Mouse (Mus musculus) heart, postnatal 0 days (tissue): ENCODE data around the gene Tcte1. TPM values are rescaled to one million over a fixed set of nuclear protein-coding genes. Genes with fewer than 3 reads are reported as not detected.

Experiments
- ATAC-seq: fragments of 200-750 bp; cut with Nextera tagmentation; 2 replicates; pipeline ENCODE4 v1.8.0; 2017; ENCODE audit warnings: low read depth, moderate number of reproducible peaks, moderate library complexity; ENCODE audit not compliant: insufficient read depth
- DNase-seq: peaks from one replicate; pipeline ENCODE4 v3.0.0-alpha.2; 2016; ENCODE audit warnings: low spot score
- H3K27ac ChIP-seq: fragments of 300-500 bp; sonication (generic); 2 replicates; pipeline ENCODE4 v1.5.1; 2014; ENCODE audit warnings: low read depth, mild to moderate bottlenecking
- H3K27me3 ChIP-seq: fragments of 300-500 bp; sonication (generic); 2 replicates; pipeline ENCODE4 v1.6.1; 2014; ENCODE audit warnings: low read length, mixed read lengths; ENCODE audit not compliant: control insufficient read depth, insufficient read depth
- H3K36me3 ChIP-seq: fragments of 300-500 bp; sonication (generic); replicated peaks from 2 replicates; pipeline ENCODE4 v1.6.1; 2014; ENCODE audit warnings: low read length, mixed read lengths; ENCODE audit not compliant: control insufficient read depth, insufficient read depth
- H3K4me1 ChIP-seq: fragments of 300-500 bp; sonication (generic); 2 replicates; pipeline ENCODE4 v1.6.1; 2014; ENCODE audit warnings: antibody characterized with exemption; ENCODE audit not compliant: control insufficient read depth, insufficient read depth
- H3K4me2 ChIP-seq: fragments of 300-500 bp; sonication (generic); 2 replicates; pipeline ENCODE4 v1.6.1; 2014; ENCODE audit warnings: low read depth, mild to moderate bottlenecking, low read length, moderate library complexity
- H3K4me3 ChIP-seq: fragments of 300-500 bp; sonication (generic); 2 replicates; pipeline ENCODE4 v1.5.1; 2014; ENCODE audit warnings: low read depth, low read length
- H3K9ac ChIP-seq: fragments of 300-500 bp; sonication (generic); replicated peaks from 2 replicates; pipeline ENCODE4 v1.6.1; 2014; ENCODE audit warnings: low read depth, low read length, mixed read lengths
- H3K9me3 ChIP-seq: fragments of 300-500 bp; sonication (generic); replicated peaks from 2 replicates; pipeline ENCODE4 v1.6.1; 2016; ENCODE audit warnings: low read length; ENCODE audit not compliant: control insufficient read depth
- CTCF ChIP-seq: IDR thresholded peaks from 2 replicates; pipeline ENCODE4 v1.5.1; 2016; ENCODE audit warnings: antibody characterized with exemption, control low read depth, low read depth
- EP300 ChIP-seq: IDR thresholded peaks from 2 replicates; pipeline ENCODE4 v1.6.1; 2016; ENCODE audit warnings: antibody characterized with exemption, low read depth
- WGBS: fragments of 180-500 bp; shearing (Covaris S2); extraction: QIAGEN DNeasy Blood & Tissue Kit; methylation state at CpG from one replicate; pipeline ENCODE4 v1.1.7; 2014; 5-methylcytosine and 5-hydroxymethylcytosine counted together
- polyA plus RNA-seq: library from polyadenylated mRNA; unstranded; fragments of >200 nt; fragmentation: Nextera tagmentation; extraction: Ambion mirVana; gene quantifications from 2 replicates; pipeline ENCODE4 v1.2.1, GENCODE M21; 2015
- total RNA-seq: library from RNA; depleted of rRNA; stranded (reverse); fragments of >200 nt; gene quantifications from 2 replicates; pipeline ENCODE4 v1.2.3, GENCODE M21; 2014; ENCODE audit warnings: low replicate concordance

Tcte1 gene
- total and polyA plus RNA-seq, 2 experiments from 2014 or later: not detected

DNA sequence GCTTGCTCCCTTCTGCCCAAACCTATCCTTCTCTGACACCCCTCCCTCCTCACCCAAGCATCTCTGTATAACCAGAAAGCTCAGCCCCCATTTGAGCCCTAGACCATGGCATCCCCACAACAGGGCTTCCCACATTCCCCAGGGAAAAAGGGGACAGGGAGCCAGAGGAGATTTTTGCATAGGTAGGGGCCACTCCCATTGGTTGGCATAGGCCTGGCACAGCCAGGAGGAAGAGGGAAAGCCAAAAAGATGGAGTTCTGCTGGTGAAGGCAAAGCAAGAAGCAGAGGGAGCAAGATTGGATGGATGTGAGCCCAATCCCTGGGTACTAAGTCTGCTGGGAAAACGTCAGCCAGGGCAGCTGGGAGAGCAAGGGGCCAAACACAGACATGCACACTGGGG lies 19.9 kb downstream of the Tcte1 start:
- Histone ChIP-seq H3K36me3 (no peaks in the 10 kb centered on the region), H3K4me1 (peaks cover 14% of the 10 kb centered on the region), H3K9ac (no peak overlapping the region), H3K9me3 (no peaks in the 10 kb centered on the region), H3K4me3 (no peak overlapping the region), H3K4me2 (no peak overlapping the region), H3K27me3 (peaks cover 97% of the 10 kb centered on the region), H3K27ac (no peak overlapping the region)
- DNase-seq: no peak
- ATAC-seq: no peak
- no peak for TF ChIP-seq EP300
- WGBS: 15% methylated on average over 1 of the region's 1 CpGs

DNA sequence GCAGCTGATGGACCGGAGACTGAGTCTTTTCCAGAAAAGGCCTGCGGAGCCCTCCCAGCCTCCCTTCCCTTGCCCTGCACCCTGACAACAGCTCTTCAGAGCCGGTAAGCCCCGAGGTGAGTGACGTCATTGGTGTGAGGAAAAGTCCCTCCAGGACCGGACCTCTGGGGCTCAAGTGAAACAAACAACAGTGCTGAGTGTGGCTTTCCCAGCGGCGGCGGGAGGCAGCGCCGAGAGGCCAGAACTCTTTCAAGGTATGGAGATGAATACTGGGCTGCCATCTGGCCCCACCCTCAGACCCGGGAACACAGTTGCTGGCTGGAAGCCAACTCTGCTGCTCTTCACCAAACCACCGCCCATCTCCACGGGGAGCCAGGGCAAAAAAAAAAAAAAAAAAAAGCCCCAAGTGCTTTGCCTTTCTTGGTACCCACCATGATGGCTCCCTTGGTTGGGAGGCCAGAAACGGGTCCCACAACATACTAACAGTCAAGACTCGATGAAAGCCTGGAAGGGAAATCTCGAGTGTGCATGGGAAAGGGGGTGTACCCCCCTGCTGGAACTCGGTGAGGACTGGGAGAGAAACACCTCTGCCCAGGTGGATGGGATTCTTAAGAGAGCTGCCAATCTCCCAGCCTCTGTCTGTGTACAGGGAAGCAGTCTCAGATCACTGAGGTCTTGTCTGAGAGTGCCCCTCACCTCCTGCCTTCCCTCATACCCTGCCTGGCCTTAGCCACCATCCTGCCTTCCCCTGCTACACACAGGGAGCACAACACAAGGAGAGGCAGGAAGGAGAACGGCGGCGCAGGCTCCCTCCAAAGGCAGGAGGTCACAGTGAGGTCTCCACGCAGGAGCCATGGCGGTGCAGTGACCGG lies 21.0 kb downstream of the Tcte1 start:
- Histone ChIP-seq H3K36me3 (no peaks in the 10 kb centered on the region), H3K9me3 (no peaks in the 10 kb centered on the region), H3K27ac (no peak overlapping the region), H3K27me3 (peaks cover 98% of the 10 kb centered on the region), H3K4me2 (peak overlapping the region; percentile 54; the same call in 1 of the 2 replicates), H3K4me1 (peaks cover 19% of the 10 kb centered on the region), H3K4me3 (peak overlapping the region; percentile 32; the same call in 1 of the 2 replicates), H3K9ac (no peak overlapping the region)
- ATAC-seq (no peak), DNase-seq (no peak)
- TF ChIP-seq CTCF: no peak
- no peak for TF ChIP-seq EP300
- WGBS: 9% methylated on average over 24 of the region's 24 CpGs

DNA sequence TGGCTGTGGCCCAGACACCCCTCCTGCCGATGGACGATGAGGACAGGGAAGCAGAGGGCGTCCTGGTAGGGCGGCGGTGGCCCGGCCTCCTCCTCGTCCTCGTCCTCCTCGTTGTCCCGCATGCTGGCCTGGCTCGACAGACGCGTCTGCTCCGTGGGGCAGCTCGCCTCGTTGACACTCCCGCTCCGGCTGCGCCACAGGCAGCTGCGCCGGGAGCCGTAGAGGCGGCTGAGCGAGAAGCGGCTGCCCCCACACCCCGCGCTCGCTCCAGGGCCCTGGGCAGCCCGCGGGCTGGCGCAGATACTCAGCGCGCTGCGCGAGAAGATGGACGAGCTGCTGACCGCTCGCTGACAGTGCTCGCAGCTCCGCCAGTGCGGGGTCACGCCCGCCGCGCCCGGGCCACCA lies 21.6 kb downstream of the Tcte1 start:
- no peak for TF ChIP-seq CTCF
- TF ChIP-seq EP300: no peak
- peaks cover 99% of the 10 kb centered on the region for H3K27me3 ChIP-seq
- no peaks in the 10 kb centered on the region for H3K9me3 ChIP-seq
- 4% methylated on average over 42 of the region's 46 CpGs for WGBS
- H3K36me3 ChIP-seq: no peaks in the 10 kb centered on the region
- ATAC-seq (no peak), DNase-seq (no peak)
- H3K4me2 ChIP-seq: peak overlapping the region; percentile 54
- H3K4me1 ChIP-seq: peaks cover 25% of the 10 kb centered on the region
- no peak overlapping the region for H3K27ac ChIP-seq
- H3K9ac ChIP-seq: no peak overlapping the region
- H3K4me3 ChIP-seq: peak overlapping the region; percentile 32

DNA sequence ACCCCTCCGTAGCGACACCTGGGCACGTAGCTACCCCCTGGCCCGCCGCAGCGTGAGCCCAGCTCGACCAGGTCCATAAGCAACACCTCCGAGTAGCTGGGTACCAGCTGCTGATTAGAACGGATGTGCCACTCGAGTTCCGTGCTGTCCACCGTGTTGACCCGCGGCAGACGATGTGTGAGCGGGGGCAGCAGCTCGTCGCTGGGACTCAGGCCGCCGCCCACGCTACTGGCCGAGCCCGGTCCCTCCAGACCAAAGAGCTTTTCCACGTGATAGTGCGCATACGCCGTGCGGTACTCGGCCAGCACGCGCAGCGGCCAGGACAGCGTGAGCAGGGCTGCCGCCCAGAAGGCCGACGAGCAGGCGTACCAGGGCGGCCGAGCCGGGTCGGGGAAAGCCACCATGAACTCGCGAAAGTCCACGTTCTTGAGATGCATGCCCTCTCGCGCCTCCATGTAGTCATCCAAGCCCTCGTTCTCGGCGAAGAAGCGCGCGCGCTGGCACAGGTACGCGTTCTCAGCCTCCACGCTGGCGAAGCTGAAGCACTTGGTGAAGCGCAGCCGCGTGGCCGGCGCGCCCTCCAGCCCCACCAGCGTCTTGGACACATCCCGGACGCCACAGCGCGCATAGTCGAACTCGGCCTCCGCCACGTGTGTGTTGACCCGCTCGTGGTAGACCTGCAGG lies 22.2 kb downstream of the Tcte1 start:
- WGBS: 7% methylated on average over 74 of the region's 74 CpGs
- TF ChIP-seq EP300 (no peak), CTCF (no peak)
- Histone ChIP-seq H3K4me3 (peak overlapping the region; percentile 32), H3K27ac (no peak overlapping the region), H3K4me2 (peak overlapping the region; percentile 54), H3K9me3 (no peaks in the 10 kb centered on the region), H3K27me3 (peaks cover 98% of the 10 kb centered on the region), H3K36me3 (no peaks in the 10 kb centered on the region), H3K9ac (no peak overlapping the region), H3K4me1 (peaks cover 25% of the 10 kb centered on the region)
- DNase-seq (no peak), ATAC-seq (no peak)

DNA sequence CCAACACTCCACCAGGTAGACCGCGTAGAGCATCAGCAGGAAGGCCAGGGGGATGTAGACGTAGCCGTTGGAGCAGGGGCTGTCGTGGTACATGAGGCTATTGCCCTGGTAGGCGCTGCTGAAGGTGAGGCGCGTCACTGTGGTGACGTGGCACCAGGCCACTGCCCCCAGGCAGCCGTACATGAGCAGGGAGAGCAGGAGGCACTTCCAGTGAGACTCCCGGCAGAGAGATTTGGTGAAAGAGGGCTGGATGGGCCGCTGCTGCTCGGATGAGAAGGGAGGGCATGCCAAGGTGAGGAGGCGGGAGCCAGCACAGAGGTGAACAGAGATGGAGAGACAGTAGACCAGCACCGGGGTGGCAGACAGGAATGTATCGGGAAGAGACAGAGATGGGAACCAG lies 23.7 kb downstream of the Tcte1 start:
- TF ChIP-seq CTCF: no peak
- no peak for TF ChIP-seq EP300
- DNase-seq (no peak), ATAC-seq (no peak)
- WGBS: 65% methylated on average over 16 of the region's 16 CpGs
- no peak overlapping the region for H3K4me2 ChIP-seq
- peaks cover 25% of the 10 kb centered on the region for H3K4me1 ChIP-seq
- H3K27ac ChIP-seq: no peak overlapping the region
- H3K4me3 ChIP-seq: no peak overlapping the region
- no peak overlapping the region for H3K9ac ChIP-seq
- no peaks in the 10 kb centered on the region for H3K9me3 ChIP-seq
- no peaks in the 10 kb centered on the region for H3K36me3 ChIP-seq
- H3K27me3 ChIP-seq: peaks cover 95% of the 10 kb centered on the region
